Mouse (Mus musculus) left cerebral cortex, postnatal 25 days (tissue): ENCODE results near the gene Btbd35f27. TPM values are rescaled to one million over a fixed set of nuclear protein-coding genes. Genes with fewer than 3 reads are reported as not detected.
"Not testable (repeated sequence)": the region's sequence is repeated elsewhere in the genome, so short reads cannot be mapped to it uniquely, and the experiment has no call there.

Source experiments
- DNase-seq, 2 experiments: peaks; one replicate each; pipeline ENCODE4 v3.0.0; 2022; ENCODE audit warnings: low spot score in 2 of 2, mixed read lengths in 1 of 2
- intact Hi-C: fragments of 180-260 bp; cut with DNase I; formaldehyde crosslinking; loops from one replicate; pipeline ENCODE4 v1.15.1; 2025
- total RNA-seq, 2 experiments: library from RNA; stranded (reverse); gene quantifications; 2 replicates each; pipeline ENCODE4 v1.2.3; 2021

The Btbd35f27 gene
- total RNA-seq: not detected

DNA sequence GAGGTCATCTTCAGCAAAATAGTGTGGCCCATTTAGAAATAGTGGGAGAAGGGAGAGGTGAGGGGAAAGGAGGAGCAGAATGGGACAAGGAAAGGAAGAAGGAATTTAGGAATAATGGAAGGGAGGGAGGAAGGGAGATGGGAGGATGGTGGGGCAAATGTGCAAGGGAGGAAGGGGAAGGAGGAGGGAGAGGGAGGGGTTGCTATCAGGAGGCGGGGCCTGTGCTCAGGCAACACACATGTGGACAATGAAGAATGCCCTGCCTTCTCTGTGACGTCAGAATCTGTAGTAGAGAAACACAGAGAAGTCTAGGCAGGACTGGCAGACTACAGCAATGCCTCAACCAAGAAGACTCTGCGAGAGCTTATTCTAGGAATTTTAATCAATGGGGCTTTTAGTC, at the start of gene Btbd35f27:
Gene Btbd35f27, plus strand, starts transcription at position 301 of the 400 bp plus-strand sequence.
- DNase-seq, intact Hi-C loops: not testable (repeated sequence)

Other genes with a start within 250 kb of the Btbd35f27 start
- not detected for gene Btbd35f4, start 151.6 kb upstream of the Btbd35f27 start, total RNA-seq